Mouse (Mus musculus) kidney, postnatal 0 days (tissue): Measurements from ENCODE around the gene Slamf9. TPM values are rescaled to one million over a fixed set of nuclear protein-coding genes. Genes with fewer than 3 reads are reported as not detected.

Source experiments
- ATAC-seq: fragments of 200-750 bp; cut with Nextera tagmentation; replicated peaks from 2 replicates; pipeline ENCODE4 v1.8.0; 2017; ENCODE audit warnings: low read depth, moderate number of reproducible peaks, moderate TSS enrichment, moderate library complexity; ENCODE audit not compliant: low FRiP score
- DNase-seq: peaks from one replicate; pipeline ENCODE4 v3.0.0-alpha.2; 2016; ENCODE audit warnings: low spot score
- H3K27ac ChIP-seq: fragments of 300-500 bp; sonication (generic); 2 replicates; pipeline ENCODE4 v1.5.1; 2014; ENCODE audit warnings: mild to moderate bottlenecking
- H3K27me3 ChIP-seq: fragments of 300-500 bp; sonication (generic); 2 replicates; pipeline ENCODE4 v1.6.1; 2014; ENCODE audit warnings: low read length, mixed read lengths; ENCODE audit not compliant: insufficient read depth
- H3K36me3 ChIP-seq: fragments of 300-500 bp; sonication (generic); 2 replicates; pipeline ENCODE4 v1.6.1; 2014; ENCODE audit warnings: low read length, mixed read lengths; ENCODE audit not compliant: insufficient read depth
- H3K4me1 ChIP-seq: fragments of 300-500 bp; sonication (generic); replicated peaks from 2 replicates; pipeline ENCODE4 v1.6.1; 2014; ENCODE audit warnings: antibody characterized with exemption, low read length, mixed read lengths; ENCODE audit not compliant: insufficient read depth
- H3K4me2 ChIP-seq: fragments of 300-500 bp; sonication (generic); 2 replicates; pipeline ENCODE4 v1.6.1; 2014; ENCODE audit warnings: mild to moderate bottlenecking, low read length, moderate library complexity, mixed read lengths
- H3K4me3 ChIP-seq: fragments of 300-500 bp; sonication (generic); replicated peaks from 2 replicates; pipeline ENCODE4 v1.5.1; 2014; ENCODE audit warnings: low read depth, low read length
- H3K9ac ChIP-seq: fragments of 300-500 bp; sonication (generic); 2 replicates; pipeline ENCODE4 v1.6.1; 2014; ENCODE audit warnings: low read depth, low read length
- H3K9me3 ChIP-seq: fragments of 300-500 bp; sonication (generic); replicated peaks from 2 replicates; pipeline ENCODE4 v1.6.1; 2016; ENCODE audit warnings: low read length, inconsistent platforms, mixed read lengths
- CTCF ChIP-seq: IDR thresholded peaks from 2 replicates; pipeline ENCODE4 v1.5.1; 2016; ENCODE audit warnings: antibody characterized with exemption, low read depth, mild to moderate bottlenecking, moderate library complexity
- WGBS: fragments of 180-500 bp; shearing (Covaris S2); extraction: QIAGEN DNeasy Blood & Tissue Kit; methylation state at CpG from one replicate; pipeline ENCODE4 v1.1.7; 2014; 5-methylcytosine and 5-hydroxymethylcytosine counted together
- polyA plus RNA-seq: library from polyadenylated mRNA; unstranded; fragments of >200 nt; fragmentation: Nextera tagmentation; extraction: Ambion mirVana; gene quantifications from 2 replicates; pipeline ENCODE4 v1.2.1, GENCODE M21; 2015

Gene Slamf9
- polyA plus RNA-seq, 1 experiment from 2014 or later: 2.3 TPM

- DNase-seq: peak; percentile 88
- H3K4me1 ChIP-seq: no peaks in the 10 kb centered on the region
- no peak overlapping the region for H3K4me3 ChIP-seq
- no peaks in the 10 kb centered on the region for H3K27me3 ChIP-seq
- peak overlapping the region; percentile 49 for H3K4me2 ChIP-seq
- H3K27ac ChIP-seq: no peak overlapping the region
- peak; percentile 51 for ATAC-seq
- H3K9ac ChIP-seq: no peak overlapping the region
- H3K9me3 ChIP-seq: no peaks in the 10 kb centered on the region
- H3K36me3 ChIP-seq: no peaks in the 10 kb centered on the region
- WGBS: 13% methylated on average over 10 of the region's 10 CpGs
- peak; percentile 99 for TF ChIP-seq CTCF
These were observed 15.1 kb downstream of the Slamf9 start for GRCm38 (mm10) chr1:172490261-172490661.

GRCm38 (mm10) chr1:172492047-172492446, 16.9 kb downstream of the Slamf9 start:
- Histone ChIP-seq H3K27me3 (no peaks in the 10 kb centered on the region), H3K9me3 (no peaks in the 10 kb centered on the region), H3K9ac (no peak overlapping the region), H3K4me3 (no peak overlapping the region), H3K4me1 (no peaks in the 10 kb centered on the region), H3K4me2 (no peak overlapping the region), H3K36me3 (no peaks in the 10 kb centered on the region), H3K27ac (no peak overlapping the region)
- DNase-seq (no peak), ATAC-seq (no peak)
- WGBS: 75% methylated on average over 8 of the region's 8 CpGs
- no peak for TF ChIP-seq CTCF

- H3K36me3 ChIP-seq: 0 out of 2 replicates have a peak, but pooled peaks cover 4% of the 10 kb centered on the region
- no peaks in the 10 kb centered on the region for H3K27me3 ChIP-seq
- WGBS: 68% methylated on average over 6 of the region's 6 CpGs
- H3K9me3 ChIP-seq: no peaks in the 10 kb centered on the region
- no peak for ATAC-seq
- H3K27ac ChIP-seq: no peak overlapping the region
- H3K4me3 ChIP-seq: no peak overlapping the region
- no peak for DNase-seq
- no peak for TF ChIP-seq CTCF
- H3K4me2 ChIP-seq: no peak overlapping the region
- H3K4me1 ChIP-seq: no peaks in the 10 kb centered on the region
- H3K9ac ChIP-seq: no peak overlapping the region
These were observed 18.4 kb downstream of the Slamf9 start for GRCm38 (mm10) chr1:172493516-172493915.

- ATAC-seq: no peak
- no peak overlapping the region for H3K4me3 ChIP-seq
These were observed 20.9 kb downstream of the Slamf9 start for GRCm38 (mm10) chr1:172496030-172496429.

GRCm38 (mm10) chr1:172497428-172497827, 22.3 kb downstream of the Slamf9 start:
- H3K36me3 ChIP-seq: 0 out of 2 replicates have a peak, but pooled peaks cover 4% of the 10 kb centered on the region
- whole genome bisulfite sequencing: 77% methylated on average over 9 of the region's 10 CpGs
- DNase-seq (no peak), ATAC-seq (no peak)
- H3K9me3 ChIP-seq: no peaks in the 10 kb centered on the region
- H3K4me1 ChIP-seq: peaks cover 13% of the 10 kb centered on the region
- H3K4me3 ChIP-seq: no peak overlapping the region
- no peak overlapping the region for H3K9ac ChIP-seq
- H3K4me2 ChIP-seq: no peak overlapping the region
- H3K27me3 ChIP-seq: no peaks in the 10 kb centered on the region
- no peak overlapping the region for H3K27ac ChIP-seq
- no peak for TF ChIP-seq CTCF

More at GRCm38 (mm10) chr1:172496030-172496429, 20.9 kb downstream of the Slamf9 start:
- no peak for TF ChIP-seq CTCF
- 0 out of 2 replicates have a peak, but pooled peaks cover 4% of the 10 kb centered on the region for H3K4me1 ChIP-seq
- H3K36me3 ChIP-seq: 0 out of 2 replicates have a peak, but pooled peaks cover 4% of the 10 kb centered on the region
- 88% methylated on average over 17 of the region's 17 CpGs for WGBS
- DNase-seq: no peak
- H3K4me2 ChIP-seq: no peak overlapping the region
- no peaks in the 10 kb centered on the region for H3K9me3 ChIP-seq
- no peak overlapping the region for H3K9ac ChIP-seq
- no peaks in the 10 kb centered on the region for H3K27me3 ChIP-seq
- H3K27ac ChIP-seq: no peak overlapping the region

- WGBS: 2% methylated on average over 30 of the region's 30 CpGs
- peak; percentile 91 for DNase-seq
- Histone ChIP-seq H3K9ac (peak within 1 kb of the TSS; percentile 67), H3K27me3 (no peaks in the 10 kb centered on the region), H3K4me1 (peaks cover 28% of the 10 kb centered on the region), H3K27ac (peak within 1 kb of the TSS; percentile 79), H3K4me2 (peak within 1 kb of the TSS; percentile 71), H3K4me3 (peak within 1 kb of the TSS; percentile 57), H3K36me3 (0 out of 2 replicates have a peak, but pooled peaks cover 4% of the 10 kb centered on the region), H3K9me3 (no peaks in the 10 kb centered on the region)
- peak; percentile 69 for ATAC-seq
- TF ChIP-seq CTCF: peak; percentile 57; the same call in 1 of the 2 replicates
These were observed 24.7 kb downstream of the Slamf9 start, which contains the start of gene Tagln2 for GRCm38 (mm10) chr1:172499765-172500441. Gene Tagln2, plus strand, starts transcription at chr1:172500047.
